Mouse (Mus musculus) embryonic facial prominence, embryonic 14.5 days (tissue): Measurements from ENCODE around the gene Svep1. TPM values are rescaled to one million over a fixed set of nuclear protein-coding genes. Genes with fewer than 3 reads are reported as not detected.

ENCODE experiments used
- ATAC-seq: fragments of 200-750 bp; cut with Nextera tagmentation; 2 replicates; pipeline ENCODE4 v1.8.0; 2017; ENCODE audit warnings: low read depth, moderate number of reproducible peaks, moderate TSS enrichment
- DNase-seq: peaks from one replicate; pipeline ENCODE4 v3.0.0-alpha.2; 2015; ENCODE audit warnings: low spot score
- H3K27ac ChIP-seq: fragments of 300-500 bp; sonication (generic); replicated peaks from 2 replicates; pipeline ENCODE4 v1.5.1; 2014; ENCODE audit warnings: low read depth, mild to moderate bottlenecking, low read length, moderate library complexity
- H3K27me3 ChIP-seq: fragments of 300-500 bp; sonication (generic); replicated peaks from 2 replicates; pipeline ENCODE4 v1.6.1; 2014; ENCODE audit warnings: low read length; ENCODE audit not compliant: control insufficient read depth, insufficient read depth
- H3K36me3 ChIP-seq: fragments of 300-500 bp; sonication (generic); 2 replicates; pipeline ENCODE4 v1.6.1; 2014; ENCODE audit warnings: low read length, mixed read lengths; ENCODE audit not compliant: control insufficient read depth, insufficient read depth
- H3K4me1 ChIP-seq: fragments of 300-500 bp; sonication (generic); 2 replicates; pipeline ENCODE4 v1.6.1; 2014; ENCODE audit warnings: antibody characterized with exemption, low read length; ENCODE audit not compliant: control insufficient read depth, insufficient read depth
- H3K4me2 ChIP-seq: fragments of 300-500 bp; sonication (generic); 2 replicates; pipeline ENCODE4 v1.6.1; 2014; ENCODE audit warnings: low read depth, mild to moderate bottlenecking, low read length, moderate library complexity, mixed read lengths
- H3K4me3 ChIP-seq: fragments of 300-500 bp; sonication (generic); 2 replicates; pipeline ENCODE4 v1.5.1; 2014; ENCODE audit warnings: low read depth, mild to moderate bottlenecking, low read length
- H3K9ac ChIP-seq: fragments of 300-500 bp; sonication (generic); 2 replicates; pipeline ENCODE4 v1.6.1; 2014; ENCODE audit warnings: low read depth, mild to moderate bottlenecking, low read length, moderate library complexity, mixed read lengths
- H3K9me3 ChIP-seq: fragments of 300-500 bp; sonication (generic); 2 replicates; pipeline ENCODE4 v1.6.1; 2016; ENCODE audit warnings: low read length; ENCODE audit not compliant: control insufficient read depth
- WGBS: fragments of 180-500 bp; shearing (Covaris S2); extraction: QIAGEN DNeasy Blood & Tissue Kit; methylation state at CpG from one replicate; pipeline ENCODE4 v1.1.7; 2014; 5-methylcytosine and 5-hydroxymethylcytosine counted together
- polyA plus RNA-seq: library from polyadenylated mRNA; unstranded; fragments of >200 nt; fragmentation: Nextera tagmentation; extraction: Ambion mirVana; gene quantifications from 2 replicates; pipeline ENCODE4 v1.2.1, GENCODE M21; 2014

Gene Svep1
- 10.6 and 12.1 TPM in 2 replicates for polyA plus RNA-seq

DNA sequence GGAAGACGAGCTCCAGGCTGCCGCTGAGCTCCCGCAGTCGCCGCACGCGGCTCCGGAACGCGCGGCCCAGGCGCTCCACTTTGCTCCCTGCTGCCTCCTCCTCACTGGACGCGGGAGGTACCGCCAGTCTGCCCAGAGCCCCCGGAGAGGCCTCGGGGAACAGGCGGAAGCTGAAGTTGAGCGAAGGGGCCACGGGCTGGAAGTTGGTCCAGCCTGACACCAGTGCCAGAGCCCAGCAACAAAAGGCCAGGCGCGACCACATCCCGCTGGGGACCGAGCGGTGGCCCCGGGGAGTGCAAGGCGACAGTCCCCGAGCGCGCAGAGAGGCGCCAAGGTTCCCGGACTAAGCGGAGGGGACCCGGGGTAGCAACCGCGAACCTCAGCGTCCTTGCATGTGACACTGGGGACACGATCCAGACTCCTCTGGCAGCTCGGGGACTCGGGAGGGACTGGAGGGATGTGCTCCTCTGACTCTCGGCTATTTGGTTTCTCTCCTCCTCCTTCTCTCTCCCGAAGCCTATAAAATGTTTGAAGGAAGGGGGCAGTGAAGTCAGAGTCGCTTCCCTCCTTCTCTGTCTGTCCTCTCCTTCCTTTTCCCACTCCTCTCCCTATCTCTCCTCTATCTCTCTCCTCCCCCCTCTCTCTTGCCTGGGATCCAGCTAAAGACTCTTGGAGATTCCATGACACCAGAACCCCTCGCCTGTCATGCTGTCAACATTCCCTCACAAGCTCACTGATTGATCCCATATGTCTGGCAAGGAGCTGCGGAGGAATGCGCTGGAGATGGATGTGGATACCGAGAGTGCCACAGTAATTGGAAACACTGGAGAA is at the start of gene Svep1:
TSS of gene Svep1 (minus strand) at position 745 of the 831 bp plus-strand sequence.
- ATAC-seq (peak; percentile 77), DNase-seq (peak; percentile 94)
- H3K27me3 ChIP-seq: peaks cover 6% of the 10 kb centered on the region; the same call in 1 of the 2 replicates
- under 1% methylated on average over 29 of the region's 47 CpGs for WGBS
- H3K9ac ChIP-seq: peak within 1 kb of the TSS; percentile 80
- peak within 1 kb of the TSS; percentile 71 for H3K4me3 ChIP-seq
- no peaks in the 10 kb centered on the region for H3K36me3 ChIP-seq
- peak within 1 kb of the TSS; percentile 92 for H3K4me2 ChIP-seq
- no peaks in the 10 kb centered on the region for H3K9me3 ChIP-seq
- H3K27ac ChIP-seq: peak within 1 kb of the TSS; percentile 91
- peaks cover 11% of the 10 kb centered on the region for H3K4me1 ChIP-seq

DNA sequence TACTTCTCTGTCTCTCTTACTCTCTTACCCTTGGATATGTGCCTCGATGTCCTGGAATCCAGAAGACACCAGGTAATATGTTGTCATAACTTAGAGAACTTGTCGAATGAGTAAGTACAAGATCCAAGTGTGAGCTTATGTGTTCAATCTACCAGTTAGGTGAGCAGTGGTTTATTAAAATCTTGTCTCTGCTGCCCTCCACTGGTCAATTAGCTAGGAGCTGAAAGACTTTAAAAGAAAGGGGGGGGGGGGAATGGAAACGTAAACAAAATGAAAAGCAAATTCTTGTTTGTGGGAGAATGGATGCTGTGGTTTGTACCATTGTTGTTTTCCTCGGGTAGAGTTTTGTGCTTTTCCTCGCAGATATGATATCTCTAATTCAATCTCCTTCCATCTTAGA is 46.8 kb upstream of the Svep1 start:
- WGBS: 33% methylated on average over 5 of the region's 5 CpGs
- no peak for ATAC-seq
- DNase-seq: peak; percentile 88

DNA sequence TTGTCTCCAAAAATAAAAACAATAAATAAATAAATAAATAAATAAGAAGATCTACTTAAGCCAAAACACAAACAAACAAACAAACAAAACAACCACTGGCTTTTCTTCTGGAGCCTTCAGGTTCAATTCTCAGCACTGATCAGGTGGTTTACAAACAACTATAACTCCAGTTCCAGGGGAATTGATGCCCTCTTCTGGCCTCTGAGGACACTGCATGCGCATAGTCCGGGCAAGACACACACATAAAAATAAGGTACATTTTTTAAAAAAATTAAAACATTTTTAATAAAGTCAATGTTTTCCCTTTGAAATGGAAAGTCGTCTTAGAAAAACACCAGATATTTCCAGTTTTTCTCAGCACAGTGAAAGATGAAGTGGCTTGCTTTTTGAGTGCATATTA is 45.7 kb upstream of the Svep1 start:
- Histone ChIP-seq H3K27me3 (no peaks in the 10 kb centered on the region), H3K9me3 (no peaks in the 10 kb centered on the region), H3K9ac (no peak overlapping the region), H3K36me3 (no peaks in the 10 kb centered on the region), H3K4me2 (no peak overlapping the region), H3K27ac (no peak overlapping the region), H3K4me3 (no peak overlapping the region), H3K4me1 (no peaks in the 10 kb centered on the region)
- 89% methylated on average over 3 of the region's 3 CpGs for WGBS
- DNase-seq: no peak
- ATAC-seq: no peak

More for the DNA sequence above, 46.8 kb upstream of the Svep1 start:
- Histone ChIP-seq H3K9me3 (no peaks in the 10 kb centered on the region), H3K27ac (no peak overlapping the region), H3K27me3 (no peaks in the 10 kb centered on the region), H3K4me2 (no peak overlapping the region), H3K9ac (no peak overlapping the region), H3K36me3 (no peaks in the 10 kb centered on the region), H3K4me3 (no peak overlapping the region), H3K4me1 (no peaks in the 10 kb centered on the region)

GRCm38 (mm10) chr4:58245544-58245943 is 38.9 kb upstream of the Svep1 start:
- H3K4me1 ChIP-seq: no peaks in the 10 kb centered on the region
- no peaks in the 10 kb centered on the region for H3K9me3 ChIP-seq
- 61% methylated on average over 1 of the region's 1 CpGs for WGBS
- no peak overlapping the region for H3K27ac ChIP-seq
- no peak for DNase-seq
- H3K36me3 ChIP-seq: no peaks in the 10 kb centered on the region
- no peak overlapping the region for H3K4me3 ChIP-seq
- H3K4me2 ChIP-seq: no peak overlapping the region
- H3K9ac ChIP-seq: no peak overlapping the region
- no peaks in the 10 kb centered on the region for H3K27me3 ChIP-seq
- ATAC-seq: no peak

GRCm38 (mm10) chr4:58240416-58240815 is 33.8 kb upstream of the Svep1 start:
- WGBS: 70% methylated on average over 7 of the region's 7 CpGs
- H3K27ac ChIP-seq: no peak overlapping the region
- ATAC-seq: no peak
- H3K27me3 ChIP-seq: no peaks in the 10 kb centered on the region
- H3K4me3 ChIP-seq: no peak overlapping the region
- H3K4me2 ChIP-seq: no peak overlapping the region
- peaks cover 8% of the 10 kb centered on the region; the same call in 1 of the 2 replicates for H3K9me3 ChIP-seq
- no peaks in the 10 kb centered on the region for H3K36me3 ChIP-seq
- DNase-seq: no peak
- H3K4me1 ChIP-seq: peaks cover 2% of the 10 kb centered on the region; the same call in 1 of the 2 replicates
- no peak overlapping the region for H3K9ac ChIP-seq

- WGBS: 37% methylated on average over 6 of the region's 6 CpGs
Measured at GRCm38 (mm10) chr4:58235828-58236227, 29.2 kb upstream of the Svep1 start.

DNA sequence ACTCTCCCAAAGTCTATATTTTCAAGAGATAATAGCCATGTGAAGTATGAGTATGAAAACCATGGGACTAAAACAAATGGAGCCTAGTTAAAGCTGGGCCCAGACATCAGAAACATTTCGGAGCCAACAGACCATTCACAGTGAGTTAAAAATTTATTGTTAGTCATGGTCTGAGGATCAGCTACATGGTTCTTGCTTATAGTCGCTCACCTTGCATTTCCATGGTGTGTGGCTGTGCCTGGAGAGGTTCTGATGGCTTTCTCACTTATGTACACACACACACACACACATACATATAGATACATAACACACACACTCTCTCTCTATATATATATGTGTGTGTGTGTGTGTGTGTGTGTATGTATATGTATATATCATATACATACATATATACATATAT is 16.8 kb upstream of the Svep1 start:
- 86% methylated on average over 2 of the region's 2 CpGs for WGBS
- DNase-seq: no peak
- ATAC-seq: no peak
- H3K27ac ChIP-seq: no peak overlapping the region
- no peak overlapping the region for H3K9ac ChIP-seq
- no peaks in the 10 kb centered on the region for H3K9me3 ChIP-seq
- H3K4me3 ChIP-seq: no peak overlapping the region
- no peaks in the 10 kb centered on the region for H3K27me3 ChIP-seq
- H3K4me1 ChIP-seq: no peaks in the 10 kb centered on the region
- H3K36me3 ChIP-seq: no peaks in the 10 kb centered on the region
- H3K4me2 ChIP-seq: no peak overlapping the region

More at GRCm38 (mm10) chr4:58235828-58236227, 29.2 kb upstream of the Svep1 start:
- ATAC-seq (no peak), DNase-seq (no peak)
- H3K27ac ChIP-seq: no peak overlapping the region
- H3K9me3 ChIP-seq: peaks cover 8% of the 10 kb centered on the region; the same call in 1 of the 2 replicates
- no peak overlapping the region for H3K4me3 ChIP-seq
- peaks cover 2% of the 10 kb centered on the region for H3K4me1 ChIP-seq
- no peaks in the 10 kb centered on the region for H3K36me3 ChIP-seq
- no peak overlapping the region for H3K4me2 ChIP-seq
- no peak overlapping the region for H3K9ac ChIP-seq
- H3K27me3 ChIP-seq: no peaks in the 10 kb centered on the region

DNA sequence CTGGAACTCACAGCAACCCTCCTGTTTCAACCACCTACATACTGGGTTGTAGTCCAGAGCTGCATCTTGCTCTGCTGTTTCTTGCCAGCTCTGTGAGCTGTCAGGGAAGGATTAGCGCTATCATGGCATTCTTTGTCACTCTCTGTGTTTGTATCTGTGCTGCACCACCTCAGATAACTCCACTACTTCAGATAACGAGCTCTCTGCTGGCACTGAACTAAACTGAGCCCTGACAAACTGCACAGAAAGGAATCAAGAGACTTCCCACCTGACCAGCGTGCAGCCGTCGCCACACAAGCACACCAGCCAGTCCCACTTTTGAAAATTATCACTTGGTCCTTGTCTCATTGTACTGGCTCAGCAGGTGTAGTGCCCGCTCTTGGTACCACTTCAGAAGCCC is 4.7 kb upstream of the Svep1 start:
- Histone ChIP-seq H3K4me3 (no peak overlapping the region), H3K9me3 (no peaks in the 10 kb centered on the region), H3K9ac (no peak overlapping the region), H3K27me3 (no peaks in the 10 kb centered on the region), H3K4me2 (no peak overlapping the region), H3K36me3 (no peaks in the 10 kb centered on the region), H3K27ac (no peak overlapping the region), H3K4me1 (peaks cover 8% of the 10 kb centered on the region; the same call in 1 of the 2 replicates)
- DNase-seq: no peak
- 67% methylated on average over 6 of the region's 6 CpGs for WGBS
- no peak for ATAC-seq
